Mouse (Mus musculus): ENCODE data around the gene Zfp94.

Gene Zfp94

GRCm38 (mm10) chr7:24271191-24271590, 45.3 kb downstream of the Zfp94 start:
- no peak for DNase-seq

GRCm38 (mm10) chr7:24270288-24270672, 46.2 kb downstream of the Zfp94 start, which contains the start of gene Zfp93:
Zfp93 (plus strand) TSS chr7:24270420.
- peak; percentile 85 for DNase-seq

- no peak for DNase-seq
These were observed 46.7 kb downstream of the Zfp94 start for GRCm38 (mm10) chr7:24269667-24270287.

GRCm38 (mm10) chr7:24269256-24269655, 47.2 kb downstream of the Zfp94 start:
- no peak for DNase-seq

- DNase-seq: no peak
These were observed 48.0 kb downstream of the Zfp94 start for GRCm38 (mm10) chr7:24268176-24269155.

GRCm38 (mm10) chr7:24260000-24260312, 56.5 kb downstream of the Zfp94 start:
- no peak for DNase-seq

GRCm38 (mm10) chr7:24259306-24259999, 57.0 kb downstream of the Zfp94 start:
- DNase-seq: no peak

GRCm38 (mm10) chr7:24254633-24255474, 61.6 kb downstream of the Zfp94 start, which contains the start of gene Zfp108:
Zfp108 (plus strand) TSS chr7:24254794.
- DNase-seq: peak; percentile 89

GRCm38 (mm10) chr7:24253779-24254615, 62.5 kb downstream of the Zfp94 start:
- no peak for DNase-seq
